Mouse (Mus musculus) lung, adult 2 months (tissue): ENCODE measurements around the gene Nap1l1.

ENCODE experiments used
- CTCF ChIP-seq: fragments of 200-500 bp; IDR thresholded peaks from 2 replicates; pipeline ENCODE4 v1.5.1; 2011; ENCODE audit warnings: mild to moderate bottlenecking, low read length, control low read depth; ENCODE audit not compliant: insufficient read depth
- POLR2A ChIP-seq: fragments of 200-500 bp; IDR thresholded peaks from 2 replicates; pipeline ENCODE4 v1.6.1; 2011; ENCODE audit warnings: low read depth, mild to moderate bottlenecking, control low read depth, low read length, borderline replicate concordance; ENCODE audit errors: extremely low read depth

DNA sequence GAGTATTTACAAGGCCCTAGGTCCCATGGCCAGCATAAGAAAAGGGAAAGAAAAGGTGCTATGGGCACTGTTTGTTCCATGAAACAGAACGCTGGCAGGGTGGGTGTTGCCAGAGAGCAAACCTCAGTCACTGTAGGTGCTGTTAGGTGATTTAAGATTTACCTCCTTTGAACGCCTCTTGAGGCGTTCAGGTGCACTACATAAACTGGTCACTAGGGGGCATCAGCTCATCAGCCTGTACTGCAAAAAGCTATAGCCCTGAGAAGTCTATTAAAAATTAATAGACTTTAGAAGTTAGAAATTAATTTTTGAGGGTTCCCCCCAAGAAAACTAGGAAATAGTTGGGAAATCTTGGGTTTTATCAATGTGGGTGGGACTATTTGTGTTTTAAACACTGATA is 30.0 kb downstream of the Nap1l1 start:
- peak; percentile 50 for TF ChIP-seq CTCF
- TF ChIP-seq POLR2A, result no peak
